Mouse (Mus musculus) heart, postnatal 0 days (tissue): ENCODE results near the gene Reln. TPM values are rescaled to one million over a fixed set of nuclear protein-coding genes. Genes with fewer than 3 reads are reported as not detected.

Source experiments
- ATAC-seq: fragments of 200-750 bp; cut with Nextera tagmentation; 2 replicates; pipeline ENCODE4 v1.8.0; 2017; ENCODE audit warnings: low read depth, moderate number of reproducible peaks, moderate library complexity; ENCODE audit not compliant: insufficient read depth
- DNase-seq: peaks from one replicate; pipeline ENCODE4 v3.0.0-alpha.2; 2016; ENCODE audit warnings: low spot score
- H3K27ac ChIP-seq: fragments of 300-500 bp; sonication (generic); 2 replicates; pipeline ENCODE4 v1.5.1; 2014; ENCODE audit warnings: low read depth, mild to moderate bottlenecking
- H3K27me3 ChIP-seq: fragments of 300-500 bp; sonication (generic); 2 replicates; pipeline ENCODE4 v1.6.1; 2014; ENCODE audit warnings: low read length, mixed read lengths; ENCODE audit not compliant: control insufficient read depth, insufficient read depth
- H3K36me3 ChIP-seq: fragments of 300-500 bp; sonication (generic); replicated peaks from 2 replicates; pipeline ENCODE4 v1.6.1; 2014; ENCODE audit warnings: low read length, mixed read lengths; ENCODE audit not compliant: control insufficient read depth, insufficient read depth
- H3K4me1 ChIP-seq: fragments of 300-500 bp; sonication (generic); 2 replicates; pipeline ENCODE4 v1.6.1; 2014; ENCODE audit warnings: antibody characterized with exemption; ENCODE audit not compliant: control insufficient read depth, insufficient read depth
- H3K4me2 ChIP-seq: fragments of 300-500 bp; sonication (generic); 2 replicates; pipeline ENCODE4 v1.6.1; 2014; ENCODE audit warnings: low read depth, mild to moderate bottlenecking, low read length, moderate library complexity
- H3K4me3 ChIP-seq: fragments of 300-500 bp; sonication (generic); 2 replicates; pipeline ENCODE4 v1.5.1; 2014; ENCODE audit warnings: low read depth, low read length
- H3K9ac ChIP-seq: fragments of 300-500 bp; sonication (generic); replicated peaks from 2 replicates; pipeline ENCODE4 v1.6.1; 2014; ENCODE audit warnings: low read depth, low read length, mixed read lengths
- H3K9me3 ChIP-seq: fragments of 300-500 bp; sonication (generic); replicated peaks from 2 replicates; pipeline ENCODE4 v1.6.1; 2016; ENCODE audit warnings: low read length; ENCODE audit not compliant: control insufficient read depth
- CTCF ChIP-seq: IDR thresholded peaks from 2 replicates; pipeline ENCODE4 v1.5.1; 2016; ENCODE audit warnings: antibody characterized with exemption, control low read depth, low read depth
- EP300 ChIP-seq: IDR thresholded peaks from 2 replicates; pipeline ENCODE4 v1.6.1; 2016; ENCODE audit warnings: antibody characterized with exemption, low read depth
- WGBS: fragments of 180-500 bp; shearing (Covaris S2); extraction: QIAGEN DNeasy Blood & Tissue Kit; methylation state at CpG from one replicate; pipeline ENCODE4 v1.1.7; 2014; 5-methylcytosine and 5-hydroxymethylcytosine counted together
- polyA plus RNA-seq: library from polyadenylated mRNA; unstranded; fragments of >200 nt; fragmentation: Nextera tagmentation; extraction: Ambion mirVana; gene quantifications from 2 replicates; pipeline ENCODE4 v1.2.1, GENCODE M21; 2015
- total RNA-seq: library from RNA; depleted of rRNA; stranded (reverse); fragments of >200 nt; gene quantifications from 2 replicates; pipeline ENCODE4 v1.2.3, GENCODE M21; 2014; ENCODE audit warnings: low replicate concordance

Reln gene
- total and polyA plus RNA-seq, 2 experiments from 2014 or later = 1.00 to 14.4 TPM

- no peaks in the 10 kb centered on the region for H3K9me3 ChIP-seq
- H3K36me3 ChIP-seq = no peaks in the 10 kb centered on the region
- no peak overlapping the region for H3K4me3 ChIP-seq
- ATAC-seq = no peak
- H3K9ac ChIP-seq = no peak overlapping the region
- no peak overlapping the region for H3K27ac ChIP-seq
- H3K27me3 ChIP-seq = no peaks in the 10 kb centered on the region
- 0 out of 2 replicates have a peak, but pooled peaks cover 6% of the 10 kb centered on the region for H3K4me1 ChIP-seq
- 71% methylated on average over 5 of the region's 5 CpGs for WGBS
- TF ChIP-seq EP300 (no peak), CTCF (no peak)
- no peak overlapping the region for H3K4me2 ChIP-seq
- no peak for DNase-seq
These were observed 212.6 kb downstream of the Reln start for GRCm38 (mm10) chr5:22131730-22132522.

DNA sequence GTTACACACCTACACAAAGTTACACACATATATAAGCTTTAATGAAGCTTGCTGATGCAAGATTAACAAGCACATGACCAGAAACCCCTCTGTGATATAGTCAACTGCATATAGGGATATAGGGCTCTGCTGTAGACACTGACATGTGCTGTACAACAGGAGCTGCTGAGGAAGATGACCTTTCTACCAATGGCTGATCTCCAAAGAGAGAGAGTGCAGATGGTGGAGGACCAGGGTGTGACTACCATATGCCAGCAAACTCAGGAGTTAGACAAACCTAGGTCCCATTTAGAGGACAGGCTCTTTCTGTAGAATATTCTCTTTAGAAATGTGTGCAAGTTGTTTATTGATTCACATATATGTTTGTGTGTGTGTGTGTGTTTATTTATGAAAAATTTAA, 216.9 kb downstream of the Reln start:
- Histone ChIP-seq H3K36me3 (no peaks in the 10 kb centered on the region), H3K9ac (no peak overlapping the region), H3K9me3 (no peaks in the 10 kb centered on the region), H3K4me2 (no peak overlapping the region), H3K27me3 (no peaks in the 10 kb centered on the region), H3K4me1 (no peaks in the 10 kb centered on the region), H3K27ac (no peak overlapping the region), H3K4me3 (no peak overlapping the region)
- ATAC-seq (no peak), DNase-seq (no peak)
- TF ChIP-seq EP300 (no peak), CTCF (no peak)

DNA sequence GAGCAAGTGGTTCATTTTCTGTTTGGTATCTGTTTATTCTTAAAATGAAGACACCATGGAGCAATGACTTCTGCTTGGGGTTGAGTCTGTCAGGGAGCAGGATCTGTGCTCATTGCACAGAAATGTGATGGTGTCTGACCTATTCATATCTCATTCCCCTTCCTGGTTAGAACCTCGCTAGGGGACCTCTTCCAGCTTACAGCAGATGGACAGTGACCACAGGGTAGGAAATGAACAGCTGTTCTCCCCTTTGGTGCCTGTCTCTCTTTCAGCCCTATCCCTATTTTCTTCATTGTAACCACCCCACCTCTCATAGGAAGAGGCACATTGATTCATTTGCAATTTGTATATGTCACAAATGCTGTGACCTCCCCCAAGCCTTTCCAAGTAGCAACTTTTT, 225.2 kb downstream of the Reln start:
- Histone ChIP-seq H3K27ac (no peak overlapping the region), H3K4me1 (peaks cover 12% of the 10 kb centered on the region), H3K36me3 (no peaks in the 10 kb centered on the region), H3K27me3 (no peaks in the 10 kb centered on the region), H3K4me2 (no peak overlapping the region), H3K9ac (no peak overlapping the region), H3K4me3 (no peak overlapping the region), H3K9me3 (no peaks in the 10 kb centered on the region)
- ATAC-seq = no peak
- 41% methylated on average over 1 of the region's 1 CpGs for WGBS
- no peak for DNase-seq
- no peak for TF ChIP-seq CTCF
- TF ChIP-seq EP300 = no peak

DNA sequence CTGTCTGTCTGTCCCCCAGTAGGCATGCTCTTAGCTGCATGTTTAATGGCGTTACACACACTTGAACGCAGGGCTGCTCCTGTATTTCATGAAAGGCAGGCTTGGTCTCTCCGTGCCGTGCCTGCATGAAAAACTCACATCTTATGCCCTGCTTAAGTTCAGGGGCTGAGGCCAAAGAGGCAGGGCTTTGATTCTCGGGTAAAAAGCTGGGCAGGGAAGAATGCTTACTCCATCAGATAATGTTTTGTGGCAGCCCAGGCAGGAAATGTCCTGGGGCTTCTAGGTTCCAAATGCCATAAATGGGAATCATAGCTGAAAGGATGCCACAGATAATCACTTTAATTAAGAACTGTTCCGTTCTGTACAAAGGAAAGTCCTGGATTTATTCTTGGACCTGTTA, 226.0 kb downstream of the Reln start:
- H3K27me3 ChIP-seq = no peaks in the 10 kb centered on the region
- H3K4me2 ChIP-seq = no peak overlapping the region
- WGBS = 49% methylated on average over 6 of the region's 6 CpGs
- TF ChIP-seq CTCF (no peak), EP300 (no peak)
- peaks cover 12% of the 10 kb centered on the region for H3K4me1 ChIP-seq
- ATAC-seq = no peak
- no peak overlapping the region for H3K9ac ChIP-seq
- DNase-seq = no peak
- no peak overlapping the region for H3K27ac ChIP-seq
- no peaks in the 10 kb centered on the region for H3K36me3 ChIP-seq
- no peak overlapping the region for H3K4me3 ChIP-seq
- H3K9me3 ChIP-seq = no peaks in the 10 kb centered on the region

DNA sequence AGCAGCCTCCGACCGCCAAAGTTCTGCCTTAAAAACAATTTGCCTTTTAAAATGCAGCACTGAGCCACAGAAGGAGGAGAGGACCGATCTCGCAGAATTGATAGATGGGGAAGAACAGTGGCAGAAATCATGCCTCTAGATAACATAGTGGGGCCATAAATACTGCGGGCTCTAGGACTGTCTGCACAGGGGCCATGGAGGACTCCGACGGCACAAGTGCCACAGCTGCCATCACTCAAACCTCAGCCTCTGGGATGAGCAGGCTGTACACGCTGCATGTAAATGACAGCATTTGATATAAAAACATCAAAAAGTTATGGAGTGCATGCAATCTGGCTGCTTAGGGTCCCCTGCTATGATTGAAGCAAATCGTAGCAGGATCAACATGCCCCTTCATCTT, 227.6 kb downstream of the Reln start:
- WGBS = 47% methylated on average over 9 of the region's 9 CpGs
- H3K9me3 ChIP-seq = no peaks in the 10 kb centered on the region
- H3K4me3 ChIP-seq = no peak overlapping the region
- H3K9ac ChIP-seq = no peak overlapping the region
- no peaks in the 10 kb centered on the region for H3K36me3 ChIP-seq
- peak overlapping the region; percentile 55 for H3K27ac ChIP-seq
- H3K4me2 ChIP-seq = no peak overlapping the region
- no peaks in the 10 kb centered on the region for H3K27me3 ChIP-seq
- DNase-seq (no peak), ATAC-seq (no peak)
- H3K4me1 ChIP-seq = peaks cover 12% of the 10 kb centered on the region
- TF ChIP-seq CTCF = no peak
- no peak for TF ChIP-seq EP300
